Mouse (Mus musculus): ENCODE data around the gene Timm23.
"Not testable (repeated sequence)": the region's sequence is repeated elsewhere in the genome, so short reads cannot be mapped to it uniquely, and the experiment has no call there.

Timm23 gene

GRCm38 (mm10) chr14:32201791-32202451 lies at the start of gene Timm23, which contains the start of gene Parg:
Gene Timm23 (minus strand): TSS chr14:32201898.
Gene Parg (plus strand): TSS chr14:32201949.
- peak; percentile 86 for DNase-seq (ENCODE audit: low spot score)

GRCm38 (mm10) chr14:32249616-32250015 lies 47.9 kb upstream of the Timm23 start:
- DNase-seq (ENCODE audit: low spot score), result no peak

GRCm38 (mm10) chr14:32246019-32246418 lies 44.3 kb upstream of the Timm23 start:
- DNase-seq (ENCODE audit: low spot score), result no peak

GRCm38 (mm10) chr14:32242401-32242800 lies 40.7 kb upstream of the Timm23 start:
- no peak for DNase-seq (ENCODE audit: low spot score)

GRCm38 (mm10) chr14:32228996-32229395 lies 27.3 kb upstream of the Timm23 start:
- peak; percentile 19 for DNase-seq (ENCODE audit: low spot score)

- no peak for DNase-seq (ENCODE audit: low spot score)
Measured at GRCm38 (mm10) chr14:32226601-32227000, 24.9 kb upstream of the Timm23 start.

GRCm38 (mm10) chr14:32201354-32201753 lies 344 bp downstream of the Timm23 start:
- DNase-seq (ENCODE audit: low spot score), result no peak

GRCm38 (mm10) chr14:32193557-32193956 lies 8.1 kb downstream of the Timm23 start:
- DNase-seq (ENCODE audit: low spot score), result not testable (repeated sequence)

GRCm38 (mm10) chr14:32192437-32192836 lies 9.3 kb downstream of the Timm23 start:
- peak; percentile 48 for DNase-seq (ENCODE audit: low spot score)

- no peak for DNase-seq (ENCODE audit: low spot score)
Measured at GRCm38 (mm10) chr14:32191926-32192325, 9.8 kb downstream of the Timm23 start.

- DNase-seq (ENCODE audit: low spot score), result no peak
Measured at GRCm38 (mm10) chr14:32190627-32191391, 10.9 kb downstream of the Timm23 start.

- no peak for DNase-seq (ENCODE audit: low spot score)
Measured at GRCm38 (mm10) chr14:32183846-32184245, 17.9 kb downstream of the Timm23 start.

- no peak for DNase-seq (ENCODE audit: low spot score)
Measured at GRCm38 (mm10) chr14:32180861-32181260, 20.8 kb downstream of the Timm23 start.

GRCm38 (mm10) chr14:32179393-32180195 lies 22.1 kb downstream of the Timm23 start:
- no peak for DNase-seq (ENCODE audit: low spot score)

- not testable (repeated sequence) for DNase-seq (ENCODE audit: low spot score)
Measured at GRCm38 (mm10) chr14:32176590-32176989, 25.1 kb downstream of the Timm23 start.

- DNase-seq (ENCODE audit: low spot score), result no peak
Measured at GRCm38 (mm10) chr14:32175310-32175709, 26.4 kb downstream of the Timm23 start.

- DNase-seq (ENCODE audit: low spot score), result no peak
Measured at GRCm38 (mm10) chr14:32170137-32170536, 31.6 kb downstream of the Timm23 start.

- no peak for DNase-seq (ENCODE audit: low spot score)
Measured at GRCm38 (mm10) chr14:32168653-32169231, 33.0 kb downstream of the Timm23 start.

- DNase-seq (ENCODE audit: low spot score), result no peak
Measured at GRCm38 (mm10) chr14:32167326-32167725, 34.4 kb downstream of the Timm23 start.

GRCm38 (mm10) chr14:32166840-32167239 lies 34.9 kb downstream of the Timm23 start:
- no peak for DNase-seq (ENCODE audit: low spot score)

- DNase-seq (ENCODE audit: low spot score), result no peak
Measured at GRCm38 (mm10) chr14:32166062-32166441, 35.6 kb downstream of the Timm23 start.
